Mouse (Mus musculus): ENCODE measurements around the gene Plekha3. TPM values are rescaled to one million over a fixed set of nuclear protein-coding genes. Genes with fewer than 3 reads are reported as not detected.
A peak's percentile ranks its signal among the peaks of the same experiment; 100 is the strongest.

Plekha3 gene
- total RNA-seq (2021): 10 to 100 TPM; 19.2 to 19.7 TPM
- long read RNA-seq, experiment 1, transcript Plekha3-201 (8 exons, 2,534 nt): major isoform, 23 of 24 reads
- long read RNA-seq, experiment 1, partial matches to known transcripts: 0 of 24 reads
- long read RNA-seq, experiment 1, other reads (novel, unspliced or antisense): 1 of 24 reads
- long read RNA-seq, experiment 2, transcript Plekha3-201 (8 exons, 2,534 nt): major isoform, 26 of 28 reads
- long read RNA-seq, experiment 2, partial matches to known transcripts: 1 of 28 reads
- long read RNA-seq, experiment 2, other reads (novel, unspliced or antisense): 1 of 28 reads

DNA sequence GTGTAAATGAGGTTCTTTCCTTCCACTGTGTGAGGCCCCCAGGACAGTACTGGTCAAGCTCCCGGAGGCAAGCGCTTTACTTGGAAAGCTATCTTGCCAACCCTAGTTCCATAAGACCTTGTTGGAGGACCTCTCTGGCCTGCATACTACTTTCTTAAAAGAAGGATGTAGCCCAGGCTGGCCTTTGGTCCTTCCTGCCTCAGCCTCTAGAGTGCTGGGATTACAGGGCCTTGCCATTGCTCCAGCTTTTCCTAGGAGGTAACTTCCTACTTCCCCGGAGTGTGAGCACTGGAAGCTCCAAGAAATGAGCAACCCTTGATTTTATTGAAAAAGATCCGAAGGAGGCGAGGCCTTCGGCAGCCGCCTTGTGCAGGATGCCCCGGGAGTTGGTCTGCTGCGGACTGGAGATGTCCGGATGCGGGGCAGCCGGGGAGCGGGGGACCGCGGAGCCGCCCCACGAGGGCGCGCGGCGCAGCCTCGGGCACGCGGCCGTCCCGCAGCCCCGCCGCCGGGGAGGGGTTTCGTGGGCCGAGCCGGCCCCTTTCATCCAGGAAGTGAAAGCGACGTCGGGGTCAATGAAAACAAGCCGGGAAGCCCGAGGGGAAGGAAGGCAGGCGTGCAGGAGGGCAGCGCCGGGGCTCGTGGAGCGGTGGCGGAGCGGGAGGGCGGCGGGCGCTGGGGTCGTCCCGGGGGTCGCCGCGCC, at the start of gene Plekha3:
Plekha3 (plus strand) TSS at position 557 of the 703 bp plus-strand sequence.
- intact Hi-C loops (cut with DNase I): loop anchor here (10.0 kb wide), 1 partner anchor 190 kb away; no protein-coding TSS in a partner anchor

DNA sequence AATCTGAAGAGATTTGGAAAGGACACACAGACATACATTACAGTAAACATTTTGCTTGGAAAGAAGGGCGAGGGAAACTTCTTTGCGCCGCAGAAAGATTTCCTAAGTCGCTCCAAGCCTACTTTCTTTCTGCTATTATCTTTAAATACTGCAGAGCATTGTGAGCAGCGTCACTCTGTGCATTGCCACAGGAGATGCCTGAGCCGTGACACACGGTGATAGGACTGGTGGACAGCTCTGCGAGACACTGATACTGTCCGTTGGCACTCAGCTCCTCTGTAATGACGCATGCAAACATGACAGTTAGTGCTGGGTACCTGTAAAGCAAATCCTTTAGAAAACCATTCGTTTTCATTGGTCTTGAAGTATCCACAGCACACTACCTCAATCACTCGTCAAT, 44.8 kb upstream of the Plekha3 start:
- intact Hi-C loops (cut with DNase I): no loop called here
- no peak for DNase-seq

More for the DNA sequence above, at the start of gene Plekha3:
- peak; percentile 86 to 90 for DNase-seq

DNA sequence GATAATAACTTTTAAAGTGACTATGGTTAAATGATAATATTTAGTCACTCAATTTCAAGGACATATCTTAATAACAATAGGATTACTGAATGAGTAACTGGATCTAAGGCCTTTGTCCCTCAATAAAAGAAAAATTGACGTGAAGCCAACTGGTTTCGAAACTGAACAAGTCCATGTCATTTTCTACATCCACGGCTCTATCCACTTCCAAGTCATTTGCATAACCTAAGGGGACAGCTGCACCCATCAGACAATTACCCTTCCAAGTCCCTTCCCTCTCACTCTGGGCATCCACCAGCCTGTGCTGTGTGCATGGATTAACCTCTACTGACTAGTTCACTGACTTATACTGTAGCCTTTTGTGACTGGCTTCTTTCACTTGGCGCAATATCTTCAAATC, 43.5 kb upstream of the Plekha3 start:
- no peak for DNase-seq
- intact Hi-C loops (cut with DNase I): no loop called here

DNA sequence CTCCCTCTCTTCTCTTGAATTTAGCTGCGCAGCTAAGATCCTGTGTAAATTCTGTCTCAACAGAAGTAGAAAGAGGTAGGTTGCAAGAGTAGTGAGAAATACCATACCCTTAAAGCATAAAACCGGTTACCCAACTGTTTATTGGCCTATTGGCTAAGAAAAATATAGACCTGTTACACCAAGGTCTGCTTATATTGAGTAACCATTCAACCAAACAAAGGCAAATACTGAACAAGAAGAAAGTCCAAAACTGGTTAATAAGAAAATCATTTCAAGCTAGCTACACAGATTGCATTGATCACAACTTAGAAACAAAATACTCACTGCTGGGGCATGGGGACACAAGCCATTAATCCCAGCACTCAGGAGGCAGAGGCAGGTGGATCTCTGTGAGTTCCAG, 35.4 kb upstream of the Plekha3 start:
- intact Hi-C loops (cut with DNase I): no loop called here
- no peak for DNase-seq

DNA sequence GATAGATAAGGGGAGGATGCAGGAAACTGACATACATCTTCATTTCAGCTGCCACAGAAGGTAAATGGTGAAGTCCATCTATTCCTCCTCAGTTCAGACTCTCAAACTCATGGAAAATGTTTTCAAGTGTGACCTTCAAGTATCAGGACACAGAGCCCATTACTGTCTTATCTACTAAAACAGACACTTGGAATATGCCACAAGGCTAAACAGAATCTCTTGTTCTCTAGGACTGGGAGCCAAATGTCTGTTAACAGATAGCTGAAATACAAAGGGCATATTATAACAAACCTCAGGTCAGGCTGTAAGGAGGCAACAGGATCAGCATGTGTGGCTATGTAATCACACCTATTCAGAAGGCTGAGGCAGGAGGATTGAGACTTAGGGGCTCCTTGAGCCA, 31.3 kb upstream of the Plekha3 start:
- intact Hi-C loops (cut with DNase I): no loop called here

DNA sequence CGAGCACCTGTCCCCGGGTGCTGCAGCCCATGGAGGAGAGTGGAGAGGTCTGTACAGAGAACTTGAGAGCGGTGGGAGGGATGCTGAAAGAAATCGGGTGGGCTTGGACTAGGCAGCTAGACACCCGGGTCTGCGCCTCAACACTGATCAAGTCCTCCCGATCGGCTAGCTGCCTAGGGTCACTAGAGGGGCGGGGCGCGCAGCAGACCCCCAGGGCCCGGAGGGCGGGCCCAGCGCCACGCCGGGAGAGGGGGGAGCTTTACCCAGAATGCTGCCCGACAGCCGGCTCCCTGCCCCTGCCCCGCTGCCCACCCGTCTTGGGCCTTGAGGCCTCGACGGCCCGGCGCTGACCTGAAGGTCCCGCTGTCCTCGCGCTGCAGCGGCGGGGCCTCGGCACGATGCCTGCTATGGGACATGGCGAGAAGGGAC, 27.6 kb upstream of the Plekha3 start:
- DNase-seq: no peak
- intact Hi-C loops (cut with DNase I): loop anchor here (5.0 kb wide), 1 partner anchor 50 kb away; no protein-coding TSS in a partner anchor

More for the DNA sequence above, 31.3 kb upstream of the Plekha3 start:
- no peak for DNase-seq

DNA sequence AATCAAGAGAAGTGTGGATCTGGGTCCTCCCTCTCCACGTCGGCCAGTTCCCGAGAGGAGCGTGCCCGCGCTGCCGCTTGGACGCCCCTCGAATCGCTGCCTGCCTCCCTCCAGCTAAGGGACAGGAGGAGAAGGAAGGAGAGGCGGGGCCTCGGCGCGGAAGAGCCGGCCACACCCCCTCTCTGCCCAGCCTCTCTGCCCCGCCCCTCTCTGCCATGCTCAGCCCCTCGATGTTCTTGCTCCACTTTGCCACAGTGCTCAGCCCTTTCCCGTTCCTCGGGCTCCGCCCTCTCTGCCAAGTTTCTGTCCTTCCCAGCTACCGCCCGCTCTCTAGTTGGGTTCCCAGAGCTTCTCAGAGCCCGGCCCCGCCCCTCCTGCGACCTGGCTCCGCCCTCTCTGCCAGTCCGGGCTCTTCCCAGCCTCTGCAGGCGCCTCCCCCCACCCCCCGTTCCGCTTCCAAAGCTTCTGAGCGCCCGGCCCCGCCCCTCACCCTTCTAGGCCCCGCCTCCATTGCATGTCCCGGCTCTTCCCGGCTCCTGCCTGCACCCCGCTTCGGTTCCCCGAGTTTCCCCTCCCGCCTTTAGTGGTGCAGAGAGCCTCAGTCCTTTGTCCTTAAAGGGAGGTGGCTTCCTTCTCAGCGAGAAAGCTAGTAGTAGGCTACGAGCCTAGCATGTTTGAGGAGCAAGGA, 27.1 kb upstream of the Plekha3 start, which contains the start of the genes Prkra and Pjvk:
Prkra (minus strand) TSS at position 133 of the 688 bp plus-strand sequence.
Pjvk (plus strand) TSS at position 594 of the 688 bp plus-strand sequence.
- DNase-seq: peak; percentile 99 to 100
- intact Hi-C loops (cut with DNase I): loop anchor here (2.0 to 5.0 kb wide), 2 partner anchors 25 to 49 kb away; partner anchors contain the start of gene Fkbp7

DNA sequence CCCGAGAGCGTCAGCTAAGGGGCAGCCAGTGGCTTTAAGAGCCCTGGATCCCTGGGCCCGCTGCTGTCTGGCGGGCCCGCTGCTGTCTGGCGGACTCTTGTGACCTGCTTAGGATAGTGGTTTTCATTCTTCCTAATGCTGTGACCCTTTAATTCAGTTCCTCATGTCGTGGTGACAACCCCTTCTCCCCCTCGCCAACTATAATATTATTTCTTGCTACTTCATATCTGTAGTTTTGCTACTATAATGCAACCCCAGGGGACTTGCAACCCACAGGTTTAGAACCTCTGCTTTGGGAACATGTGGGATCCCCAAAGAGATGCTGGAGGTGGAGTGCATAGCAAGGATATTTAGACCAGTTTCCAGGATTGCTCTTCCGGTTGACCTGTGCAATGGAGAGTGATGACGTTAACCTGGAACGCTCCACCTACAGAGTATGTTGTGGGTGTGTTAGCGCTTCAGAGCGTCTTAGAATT, 26.4 kb upstream of the Plekha3 start:
- no peak for DNase-seq
- intact Hi-C loops (cut with DNase I): loop anchor here (2.0 to 5.0 kb wide), 2 partner anchors 24 to 49 kb away; partner anchors contain the start of gene Fkbp7

DNA sequence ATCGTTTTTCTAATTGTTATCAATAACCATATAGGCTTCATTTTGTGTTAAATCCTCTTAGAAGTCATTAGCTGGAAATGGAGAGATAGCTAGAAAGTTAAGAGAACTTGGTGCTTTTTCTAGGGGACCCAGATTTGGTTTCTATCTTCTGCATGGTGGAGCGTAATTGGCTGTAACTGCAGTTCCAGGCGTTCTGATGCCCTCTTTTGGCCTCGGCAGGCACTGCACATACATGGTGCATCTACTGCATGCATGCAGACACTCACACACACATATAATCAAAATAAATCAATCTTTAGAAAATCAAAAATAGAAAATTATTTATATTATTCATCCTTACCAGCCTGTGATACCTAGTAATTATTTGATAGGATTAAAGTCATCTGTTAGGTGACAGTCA, 22.0 kb upstream of the Plekha3 start:
- intact Hi-C loops (cut with DNase I): no loop called here
- DNase-seq: no peak

DNA sequence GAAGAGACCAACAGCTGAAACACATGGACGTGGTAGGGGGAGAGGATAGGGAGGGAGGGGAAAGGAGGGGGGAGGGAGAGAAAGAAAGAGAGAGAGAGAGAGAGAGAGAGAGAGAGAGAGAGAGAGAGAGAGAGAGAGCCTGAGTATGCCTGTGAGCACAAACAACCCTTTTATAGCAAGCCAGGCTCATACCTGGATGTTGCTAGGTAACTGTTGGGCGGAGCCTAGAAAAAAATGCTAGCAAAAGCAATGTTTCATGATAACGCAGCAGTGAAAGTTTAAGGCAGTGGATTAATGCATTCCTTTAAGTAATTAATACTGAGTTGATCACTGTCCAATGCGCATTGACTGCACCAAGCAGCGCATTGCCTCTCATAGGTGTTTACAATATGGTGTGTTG, 20.4 kb upstream of the Plekha3 start:
- intact Hi-C loops (cut with DNase I): no loop called here
- DNase-seq: no peak

DNA sequence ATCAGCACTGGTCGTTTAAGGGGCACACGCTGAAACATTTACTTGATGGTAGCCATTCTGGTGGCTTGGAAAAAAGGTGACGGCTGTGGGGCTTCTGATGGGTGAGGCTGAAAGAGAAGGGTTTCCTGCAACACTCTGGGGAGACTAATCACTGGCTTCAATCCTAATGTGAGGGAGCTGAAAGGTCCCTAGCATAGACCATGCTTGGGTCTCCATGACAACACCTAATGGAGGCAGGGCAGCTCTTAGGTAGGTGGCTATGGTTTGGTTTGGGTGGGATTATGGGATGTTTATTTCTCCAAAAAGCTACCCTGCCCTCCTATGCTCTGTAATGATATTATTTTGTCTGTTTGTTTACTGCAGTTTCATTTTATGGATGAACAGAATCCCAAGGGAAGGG, 19.6 kb upstream of the Plekha3 start:
- intact Hi-C loops (cut with DNase I): no loop called here

DNA sequence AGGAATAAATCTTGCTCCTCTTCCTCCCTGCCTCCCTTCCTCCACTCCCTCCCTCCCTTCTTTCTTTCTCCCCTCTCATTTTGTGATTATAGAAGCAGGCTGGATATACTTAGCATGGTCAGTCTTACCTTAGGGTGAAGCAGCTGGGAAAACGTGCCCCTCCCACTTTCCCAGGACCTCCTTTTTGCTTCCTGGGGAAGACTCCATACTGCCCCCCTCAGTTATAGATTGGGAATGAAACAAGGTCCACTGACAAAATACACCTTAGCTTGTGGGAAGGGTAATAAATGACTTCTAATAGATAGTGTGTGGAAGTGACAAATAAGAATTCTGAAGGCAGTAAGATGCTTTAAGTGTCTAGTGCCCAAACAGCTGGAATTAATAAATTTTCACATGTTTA, 19.1 kb upstream of the Plekha3 start:
- no peak for DNase-seq
- intact Hi-C loops (cut with DNase I): no loop called here

More for the DNA sequence above, 19.6 kb upstream of the Plekha3 start:
- DNase-seq: no peak

DNA sequence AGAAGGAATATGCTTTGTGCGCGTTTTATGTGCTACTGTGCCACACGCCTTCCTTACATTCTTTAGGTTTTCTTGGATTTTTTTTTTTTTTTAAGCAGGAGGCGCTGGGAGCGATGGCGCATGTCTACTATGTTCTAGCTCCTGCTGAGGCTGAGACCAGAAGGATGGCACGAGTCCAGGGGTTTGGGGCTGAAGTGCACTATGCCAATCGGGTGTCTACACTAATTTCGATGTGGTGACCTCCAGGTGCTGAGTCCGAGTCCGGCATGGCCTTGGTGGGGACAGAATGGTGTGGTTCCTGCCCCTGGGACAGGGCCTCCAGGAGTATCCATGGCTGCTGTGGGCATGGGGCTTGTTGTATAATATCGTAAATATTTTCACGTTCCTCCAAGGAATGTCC, 16.5 kb upstream of the Plekha3 start:
- intact Hi-C loops (cut with DNase I): no loop called here
- DNase-seq: no peak

DNA sequence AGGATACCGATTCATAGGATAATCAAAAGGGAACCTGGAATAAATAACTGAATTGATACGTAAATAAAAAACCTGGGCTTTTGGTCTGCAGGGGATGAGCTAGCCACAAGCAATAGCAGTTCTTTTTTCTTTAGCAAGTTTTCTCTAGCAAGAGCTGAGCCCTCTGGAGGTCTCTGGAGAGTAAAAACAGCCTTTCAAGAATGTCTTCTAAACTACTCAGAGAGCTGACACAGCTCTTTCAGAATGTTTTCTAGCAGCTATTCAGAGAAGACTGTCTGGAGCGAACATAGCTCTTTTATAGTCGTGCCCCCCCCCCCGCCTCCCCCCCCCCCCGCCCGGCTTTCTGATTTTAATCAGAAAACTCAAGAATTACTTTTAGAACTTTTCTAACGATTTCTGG, 15.7 kb upstream of the Plekha3 start:
- DNase-seq: no peak

DNA sequence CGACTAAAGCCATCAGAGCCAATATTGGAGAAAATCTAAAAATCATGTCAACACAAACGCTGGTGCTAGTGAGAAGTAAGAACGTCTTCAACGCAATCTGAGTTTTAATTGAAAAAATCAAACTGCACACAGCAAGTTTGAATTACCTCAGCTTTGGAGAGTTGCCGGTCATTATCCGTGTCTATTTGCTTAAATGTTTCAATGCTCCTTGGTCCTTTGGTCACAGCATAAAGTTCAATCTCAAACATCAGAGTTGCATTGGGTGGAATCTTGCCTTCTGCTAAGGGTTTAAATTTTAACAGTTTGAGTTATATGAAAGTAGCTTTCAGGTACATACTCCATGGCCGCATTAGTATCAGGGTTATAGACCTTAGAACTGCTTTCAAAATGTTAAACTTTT, 9.6 kb upstream of the Plekha3 start:
- intact Hi-C loops (cut with DNase I): no loop called here
- no peak for DNase-seq

More for the DNA sequence above, 15.7 kb upstream of the Plekha3 start:
- intact Hi-C loops (cut with DNase I): no loop called here

DNA sequence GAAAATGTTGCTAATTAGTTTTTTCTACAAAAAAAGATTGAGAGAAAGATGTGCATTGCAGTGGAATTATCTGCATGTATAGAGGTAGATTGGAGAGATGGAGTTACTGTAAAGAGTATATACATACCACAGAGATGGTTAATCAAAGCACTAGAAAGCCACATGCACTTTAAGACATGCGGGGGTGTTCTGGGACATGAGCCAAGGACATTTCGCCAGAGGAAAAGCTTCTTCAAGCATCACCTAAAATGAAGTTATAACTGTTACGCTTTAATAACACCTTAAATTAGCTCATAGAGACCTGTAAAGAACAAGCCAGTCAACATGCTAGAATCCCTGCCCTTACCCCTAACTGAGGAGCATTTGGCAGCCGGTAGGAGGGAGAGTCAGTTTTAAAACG, 7.9 kb upstream of the Plekha3 start:
- DNase-seq: no peak
- intact Hi-C loops (cut with DNase I): no loop called here

DNA sequence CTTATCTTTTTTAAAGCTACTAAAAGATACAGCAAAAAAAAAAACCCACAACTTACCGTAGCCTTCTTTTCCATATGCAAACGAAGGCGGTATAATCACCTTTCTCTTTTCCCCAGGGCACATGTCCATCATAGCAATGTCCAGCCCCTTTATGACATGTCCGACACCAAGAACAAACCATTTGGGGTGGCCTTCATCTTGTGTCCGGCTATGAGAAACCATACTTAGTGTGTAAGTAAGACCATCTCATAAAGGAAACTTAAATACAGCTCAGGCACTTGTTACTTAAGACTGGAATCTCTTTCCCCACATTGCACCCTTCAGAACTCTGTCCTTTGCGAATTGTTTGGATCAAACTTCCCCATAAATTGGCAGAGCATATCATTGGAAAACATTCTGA, 3.4 kb upstream of the Plekha3 start:
- DNase-seq: no peak
- intact Hi-C loops (cut with DNase I): loop anchor here (2.0 to 10.0 kb wide), 2 partner anchors 23 to 193 kb away; partner anchors contain the start of genes Pjvk and Prkra

DNA sequence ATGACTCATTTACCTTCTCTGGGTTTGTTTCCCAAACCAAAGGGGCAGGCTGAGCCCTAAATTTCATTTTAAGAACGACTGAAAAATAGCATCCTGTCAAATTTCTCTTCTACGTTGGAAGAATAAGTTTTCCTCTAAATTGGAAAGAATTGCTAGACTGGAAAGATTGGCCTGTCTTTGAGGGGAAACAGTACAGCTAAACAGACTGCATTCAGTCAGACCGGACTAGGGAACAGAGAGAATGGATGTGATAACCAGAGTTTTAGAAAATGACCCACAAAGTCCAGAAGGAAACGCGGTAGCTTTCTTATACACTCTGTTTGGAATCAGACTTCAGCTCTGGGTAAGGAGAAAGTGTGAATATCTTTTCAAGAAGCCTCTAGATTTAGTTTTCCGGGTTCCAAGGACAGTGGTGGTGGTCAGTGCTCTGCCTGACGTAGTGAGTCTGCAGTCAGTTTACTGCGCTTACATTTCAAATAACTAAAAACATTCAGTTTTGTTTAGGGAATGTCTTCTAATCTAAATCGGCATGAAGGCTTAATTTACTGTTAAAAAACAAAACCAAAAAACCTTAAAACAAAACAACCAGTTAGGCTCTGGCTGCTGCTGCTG, 2.8 kb upstream of the Plekha3 start:
- intact Hi-C loops (cut with DNase I): loop anchor here (2.0 to 10.0 kb wide), 2 partner anchors 23 to 193 kb away; partner anchors contain the start of genes Pjvk and Prkra
- DNase-seq: no peak

DNA sequence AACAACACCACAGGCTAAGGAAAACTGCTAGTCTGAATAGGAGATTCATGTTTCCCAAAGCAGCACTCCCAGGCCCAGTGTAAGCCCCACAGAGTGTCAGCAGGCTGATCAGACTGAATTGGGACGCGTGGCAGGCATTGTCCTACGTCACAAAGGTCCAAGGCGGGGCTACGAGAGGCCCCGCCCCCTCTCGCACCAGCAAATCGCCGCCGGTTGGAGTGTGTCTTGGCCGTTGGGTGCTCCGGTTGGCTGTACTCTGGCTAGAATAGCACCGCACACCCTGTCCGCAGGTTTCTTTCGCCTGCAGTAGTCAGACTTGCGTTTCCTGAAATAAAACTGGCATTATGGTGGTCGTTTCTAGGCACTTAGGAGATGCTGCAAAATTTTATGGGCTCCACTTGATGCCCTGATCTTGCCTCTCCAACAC, 2.1 kb upstream of the Plekha3 start, which contains the start of gene Fkbp7:
Fkbp7 (minus strand) TSS at position 151 of the 427 bp plus-strand sequence.
- DNase-seq: peak; percentile 89 to 93
- intact Hi-C loops (cut with DNase I): loop anchor here (2.0 to 10.0 kb wide), 2 partner anchors 24 to 192 kb away; partner anchors contain the start of genes Pjvk and Prkra
